Mouse (Mus musculus): ENCODE measurements around the gene Nrl. TPM values are rescaled to one million over a fixed set of nuclear protein-coding genes. Genes with fewer than 3 reads are reported as not detected.

The Nrl gene
- 0.11 TPM in 1 of 2 replicates, not detected in the other for polyA plus RNA-seq (2016; fragmentation: Nextera tagmentation; extraction: Ambion mirVana)

DNA sequence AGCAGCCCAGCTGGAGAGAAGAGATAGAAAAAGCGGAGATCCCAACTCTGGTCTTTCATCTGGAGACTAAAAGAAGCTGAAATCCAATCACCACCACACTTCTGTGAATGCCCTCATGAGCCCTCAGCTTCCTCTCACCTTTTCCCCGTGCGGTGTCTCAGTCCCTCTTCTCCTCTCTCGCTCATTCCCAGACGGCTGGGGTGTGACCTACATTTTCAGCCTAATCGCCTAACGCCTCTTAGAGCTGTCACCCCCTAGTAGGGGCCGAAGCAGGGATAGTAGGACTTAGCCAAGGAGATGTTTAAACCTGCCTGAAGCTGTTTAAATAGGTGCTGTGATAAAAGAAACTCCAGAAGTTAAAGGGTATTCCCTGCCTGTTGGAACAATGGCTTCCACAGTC is at the start of gene Nrl:
Gene Nrl (minus strand): TSS at position 197 of the 400 bp plus-strand sequence.
- no peaks in the 10 kb centered on the region for H3K9me3 ChIP-seq
- H3K4me1 ChIP-seq: peaks cover 5% of the 10 kb centered on the region; the same call in 1 of the 2 replicates
- no peak within 1 kb of the TSS for H3K4me2 ChIP-seq (replicated peaks)
- no peak within 1 kb of the TSS for H3K27ac ChIP-seq
- ATAC-seq (ENCODE audit: insufficient number of reproducible peaks, insufficient read depth, low FRiP score, low TSS enrichment): no peak
- H3K4me3 ChIP-seq: no peak within 1 kb of the TSS
- H3K36me3 ChIP-seq: no peaks in the 10 kb centered on the region
- WGBS: 41% methylated on average over 8 of the region's 8 CpGs
- H3K9ac ChIP-seq: no peak within 1 kb of the TSS
- H3K27me3 ChIP-seq: peaks cover 37% of the 10 kb centered on the region

DNA sequence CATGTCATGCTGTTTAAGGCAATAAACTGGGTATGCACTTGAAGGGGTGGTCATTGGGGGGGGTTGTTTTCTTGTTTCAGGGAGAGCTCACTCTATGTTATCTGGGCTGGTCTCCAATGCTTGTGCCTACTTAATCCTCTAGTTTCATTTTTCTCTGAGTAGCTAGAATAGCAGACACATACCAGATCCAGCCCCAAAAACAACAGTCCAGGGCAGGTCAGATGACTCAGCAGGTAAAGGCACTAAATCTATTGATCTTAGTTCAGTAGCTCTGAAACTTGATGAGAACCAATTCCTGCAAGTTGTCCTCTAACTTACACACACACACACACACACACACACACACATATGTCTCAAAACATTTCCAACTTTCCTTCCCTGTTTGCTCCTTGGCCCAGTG is 47.0 kb upstream of the Nrl start:
- Histone ChIP-seq H3K27me3 (no peaks in the 10 kb centered on the region), H3K9me3 (no peaks in the 10 kb centered on the region), H3K9ac (no peak overlapping the region), H3K4me3 (no peak overlapping the region), H3K4me2 (replicated peaks) (no peak overlapping the region), H3K27ac (no peak overlapping the region), H3K4me1 (no peaks in the 10 kb centered on the region), H3K36me3 (peaks cover 31% of the 10 kb centered on the region)
- no peak for ATAC-seq (ENCODE audit: insufficient number of reproducible peaks, insufficient read depth, low FRiP score, low TSS enrichment)

- H3K27me3 ChIP-seq: no peaks in the 10 kb centered on the region
- WGBS: 93% methylated on average over 2 of the region's 2 CpGs
- H3K4me3 ChIP-seq: no peak overlapping the region
- no peaks in the 10 kb centered on the region for H3K4me1 ChIP-seq
- no peak overlapping the region for H3K4me2 ChIP-seq (replicated peaks)
- H3K9me3 ChIP-seq: no peaks in the 10 kb centered on the region
- peaks cover 43% of the 10 kb centered on the region for H3K36me3 ChIP-seq
- no peak overlapping the region for H3K27ac ChIP-seq
- H3K9ac ChIP-seq: no peak overlapping the region
- no peak for ATAC-seq (ENCODE audit: insufficient number of reproducible peaks, insufficient read depth, low FRiP score, low TSS enrichment)
Measured at GRCm38 (mm10) chr14:55570588-55570987, 45.8 kb upstream of the Nrl start.

DNA sequence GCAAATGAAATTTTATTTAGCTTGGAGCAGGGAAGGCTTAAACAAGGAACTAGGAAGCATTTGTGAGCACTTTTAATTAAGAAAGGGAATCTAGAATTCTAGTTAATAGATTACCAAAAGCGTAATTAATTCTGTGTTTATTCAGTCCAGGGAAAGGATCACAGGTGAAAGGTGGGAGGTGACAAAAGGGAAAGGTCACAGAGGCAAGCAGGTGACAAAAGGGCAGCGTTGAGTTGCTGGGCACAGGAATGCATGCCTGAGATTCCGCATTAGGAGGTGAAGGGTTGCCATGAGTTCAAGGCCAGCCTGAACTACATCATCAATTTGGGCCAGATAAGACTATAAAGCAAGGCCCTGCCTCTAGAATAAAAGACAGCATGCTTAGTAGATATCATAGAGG is 42.7 kb upstream of the Nrl start:
- WGBS: 88% methylated on average over 3 of the region's 3 CpGs
- H3K9ac ChIP-seq: no peak overlapping the region
- no peaks in the 10 kb centered on the region for H3K4me1 ChIP-seq
- H3K4me2 ChIP-seq (replicated peaks): no peak overlapping the region
- no peaks in the 10 kb centered on the region for H3K9me3 ChIP-seq
- no peak for ATAC-seq (ENCODE audit: insufficient number of reproducible peaks, insufficient read depth, low FRiP score, low TSS enrichment)
- H3K27me3 ChIP-seq: no peaks in the 10 kb centered on the region
- H3K36me3 ChIP-seq: peaks cover 67% of the 10 kb centered on the region
- no peak overlapping the region for H3K4me3 ChIP-seq
- H3K27ac ChIP-seq: no peak overlapping the region

DNA sequence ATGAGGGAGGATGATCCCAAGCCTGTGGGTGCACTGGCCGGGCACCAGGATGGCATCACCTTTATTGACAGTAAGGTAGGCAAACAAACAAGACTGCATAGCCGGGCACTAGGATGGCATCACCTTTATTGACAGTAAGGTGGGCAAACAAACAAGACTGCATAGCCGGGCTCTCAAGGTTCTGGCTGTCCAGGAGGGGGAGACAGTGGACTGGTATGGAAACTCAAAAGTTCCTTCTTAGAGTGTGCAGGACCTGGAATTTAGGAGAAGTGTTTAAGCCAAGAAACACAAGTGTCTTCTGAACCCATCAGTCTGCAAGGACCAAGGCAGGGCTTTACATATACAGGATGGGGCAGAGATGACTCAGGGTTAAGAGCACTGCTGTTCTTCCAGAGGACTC is 41.0 kb upstream of the Nrl start:
- Histone ChIP-seq H3K27ac (no peak overlapping the region), H3K4me1 (peaks cover 12% of the 10 kb centered on the region), H3K9me3 (no peaks in the 10 kb centered on the region), H3K36me3 (peaks cover 67% of the 10 kb centered on the region), H3K27me3 (no peaks in the 10 kb centered on the region), H3K4me2 (replicated peaks) (no peak overlapping the region), H3K4me3 (no peak overlapping the region), H3K9ac (no peak overlapping the region)
- no peak for ATAC-seq (ENCODE audit: insufficient number of reproducible peaks, insufficient read depth, low FRiP score, low TSS enrichment)
- 84% methylated on average over 3 of the region's 3 CpGs for WGBS

DNA sequence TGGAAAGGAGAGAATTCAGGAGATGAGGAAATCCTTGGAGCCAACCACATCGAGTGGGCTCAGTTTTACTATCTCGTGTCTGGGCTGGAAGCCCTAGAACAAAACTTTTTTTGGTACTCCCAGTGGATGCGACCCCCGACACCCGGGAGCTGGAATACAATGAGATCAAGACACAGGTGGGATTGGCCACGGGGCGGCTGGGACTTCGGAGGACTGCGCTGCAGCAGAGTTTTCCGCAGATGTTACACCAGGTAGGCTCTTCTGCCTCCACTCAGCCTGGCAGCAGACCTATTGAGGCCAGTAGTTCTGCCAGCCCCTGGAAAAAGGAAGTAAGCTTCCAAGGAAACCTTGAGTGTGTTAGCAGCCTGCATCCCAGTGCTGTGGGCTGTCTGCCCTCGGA is 38.5 kb upstream of the Nrl start:
- no peaks in the 10 kb centered on the region for H3K9me3 ChIP-seq
- peaks cover 51% of the 10 kb centered on the region for H3K36me3 ChIP-seq
- WGBS: 87% methylated on average over 11 of the region's 11 CpGs
- H3K9ac ChIP-seq: no peak overlapping the region
- no peaks in the 10 kb centered on the region for H3K27me3 ChIP-seq
- no peak for ATAC-seq (ENCODE audit: insufficient number of reproducible peaks, insufficient read depth, low FRiP score, low TSS enrichment)
- no peak overlapping the region for H3K4me2 ChIP-seq (replicated peaks)
- no peak overlapping the region for H3K4me3 ChIP-seq
- H3K4me1 ChIP-seq: peaks cover 15% of the 10 kb centered on the region
- H3K27ac ChIP-seq: no peak overlapping the region

DNA sequence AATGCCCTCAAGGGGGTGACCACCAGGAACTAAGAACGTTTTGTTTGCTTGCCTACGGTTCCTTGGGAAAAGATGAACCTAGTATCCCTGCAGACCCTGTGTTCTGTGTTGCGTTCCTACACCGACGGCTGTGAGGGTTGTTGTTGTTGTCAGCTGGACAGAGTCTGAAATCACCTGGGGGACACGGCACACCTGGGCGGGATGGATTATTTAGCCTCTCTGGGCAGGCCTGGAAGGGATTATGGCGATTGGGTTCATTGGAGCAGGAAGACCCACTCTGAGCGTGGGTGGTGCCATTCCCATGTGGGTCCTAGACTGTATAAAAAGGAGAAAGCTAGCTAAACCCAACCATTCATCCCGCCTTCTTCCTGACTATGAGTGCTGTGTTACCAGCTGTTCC is 37.1 kb upstream of the Nrl start:
- H3K27me3 ChIP-seq: no peaks in the 10 kb centered on the region
- peaks cover 16% of the 10 kb centered on the region for H3K4me1 ChIP-seq
- peaks cover 37% of the 10 kb centered on the region for H3K36me3 ChIP-seq
- H3K9me3 ChIP-seq: no peaks in the 10 kb centered on the region
- H3K9ac ChIP-seq: no peak overlapping the region
- 73% methylated on average over 10 of the region's 10 CpGs for WGBS
- ATAC-seq (ENCODE audit: insufficient number of reproducible peaks, insufficient read depth, low FRiP score, low TSS enrichment): no peak
- no peak overlapping the region for H3K27ac ChIP-seq
- peak overlapping the region; percentile 67 for H3K4me3 ChIP-seq
- H3K4me2 ChIP-seq (replicated peaks): peak overlapping the region; percentile 70

GRCm38 (mm10) chr14:55560202-55561073 is 35.7 kb upstream of the Nrl start, which contains the start of gene A730061H03Rik:
A730061H03Rik (minus strand) TSS chr14:55560406.
- under 1% methylated on average over 51 of the region's 51 CpGs for WGBS
- peaks cover 23% of the 10 kb centered on the region for H3K36me3 ChIP-seq
- no peaks in the 10 kb centered on the region for H3K27me3 ChIP-seq
- peak; percentile 94 for ATAC-seq (ENCODE audit: insufficient number of reproducible peaks, insufficient read depth, low FRiP score, low TSS enrichment)
- peak within 1 kb of the TSS; percentile 80 for H3K9ac ChIP-seq
- no peaks in the 10 kb centered on the region for H3K9me3 ChIP-seq
- peak within 1 kb of the TSS; percentile 95 for H3K27ac ChIP-seq
- peaks cover 18% of the 10 kb centered on the region for H3K4me1 ChIP-seq
- H3K4me3 ChIP-seq: peak within 1 kb of the TSS; percentile 67
- peak within 1 kb of the TSS; percentile 70 for H3K4me2 ChIP-seq (replicated peaks)

DNA sequence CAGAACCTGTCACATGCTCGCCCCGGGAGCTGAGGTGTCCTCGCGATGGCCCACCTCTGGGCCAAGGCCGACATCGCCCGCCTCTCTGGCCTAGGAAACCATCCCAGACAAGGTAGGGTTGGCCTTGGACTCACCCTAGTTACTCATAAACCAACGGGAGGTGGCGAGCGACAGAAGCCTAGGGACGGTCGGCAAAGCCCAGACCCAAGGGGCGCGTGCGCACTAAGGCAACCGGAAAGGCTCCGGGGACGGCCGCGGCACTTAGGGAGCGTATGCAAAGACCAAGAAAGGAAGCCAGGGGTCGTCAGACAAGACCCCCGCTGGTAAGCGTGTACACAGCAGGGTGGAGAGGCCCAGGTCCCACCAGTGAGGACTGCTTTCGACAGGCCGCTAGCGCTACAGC is 35.0 kb upstream of the Nrl start, which contains the start of gene Dcaf11:
Gene Dcaf11 (plus strand): TSS at position 208 of the 403 bp plus-strand sequence.
- H3K4me2 ChIP-seq (replicated peaks): peak within 1 kb of the TSS; percentile 70
- peaks cover 18% of the 10 kb centered on the region for H3K4me1 ChIP-seq
- WGBS: under 1% methylated on average over 27 of the region's 27 CpGs
- H3K27me3 ChIP-seq: no peaks in the 10 kb centered on the region
- peak; percentile 85 for ATAC-seq (ENCODE audit: insufficient number of reproducible peaks, insufficient read depth, low FRiP score, low TSS enrichment)
- peak within 1 kb of the TSS; percentile 95 for H3K27ac ChIP-seq
- peak within 1 kb of the TSS; percentile 67 for H3K4me3 ChIP-seq
- H3K36me3 ChIP-seq: peaks cover 16% of the 10 kb centered on the region
- no peaks in the 10 kb centered on the region for H3K9me3 ChIP-seq
- H3K9ac ChIP-seq: peak within 1 kb of the TSS; percentile 80

- H3K27ac ChIP-seq: no peak overlapping the region
- peaks cover 18% of the 10 kb centered on the region for H3K4me1 ChIP-seq
- 55% methylated on average over 6 of the region's 6 CpGs for WGBS
- peak overlapping the region; percentile 70 for H3K4me2 ChIP-seq (replicated peaks)
- no peaks in the 10 kb centered on the region for H3K9me3 ChIP-seq
- H3K9ac ChIP-seq: peak overlapping the region; percentile 80; the same call in 1 of the 2 replicates
- H3K4me3 ChIP-seq: peak overlapping the region; percentile 67
- peaks cover 7% of the 10 kb centered on the region for H3K36me3 ChIP-seq
- no peak for ATAC-seq (ENCODE audit: insufficient number of reproducible peaks, insufficient read depth, low FRiP score, low TSS enrichment)
- H3K27me3 ChIP-seq: no peaks in the 10 kb centered on the region
Measured at GRCm38 (mm10) chr14:55558740-55559448, 34.1 kb upstream of the Nrl start.

DNA sequence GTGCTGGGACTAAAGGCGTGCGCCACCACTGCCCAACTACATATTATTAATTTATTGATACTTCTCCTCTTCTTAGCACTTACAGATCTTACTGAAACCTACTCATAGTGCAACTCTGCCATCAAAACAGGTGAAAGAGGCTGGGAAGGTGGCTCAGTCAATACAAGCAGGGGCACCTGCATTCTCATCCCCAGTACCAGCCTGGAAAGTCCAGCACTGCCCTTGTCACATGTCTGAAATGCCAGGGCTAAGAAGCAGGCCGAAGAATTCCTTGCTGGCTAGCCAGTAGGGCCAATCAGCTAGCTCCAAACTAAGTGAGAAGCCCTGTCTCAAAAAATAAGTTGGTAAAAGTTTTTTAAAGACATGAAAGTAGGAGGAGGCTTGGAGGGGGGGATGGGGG is 32.8 kb upstream of the Nrl start:
- Histone ChIP-seq H3K9ac (no peak overlapping the region), H3K27ac (no peak overlapping the region), H3K27me3 (no peaks in the 10 kb centered on the region), H3K36me3 (no peaks in the 10 kb centered on the region), H3K4me3 (no peak overlapping the region), H3K9me3 (no peaks in the 10 kb centered on the region), H3K4me2 (replicated peaks) (no peak overlapping the region), H3K4me1 (peaks cover 18% of the 10 kb centered on the region)
- ATAC-seq (ENCODE audit: insufficient number of reproducible peaks, insufficient read depth, low FRiP score, low TSS enrichment): no peak
- WGBS: 91% methylated on average over 3 of the region's 3 CpGs

DNA sequence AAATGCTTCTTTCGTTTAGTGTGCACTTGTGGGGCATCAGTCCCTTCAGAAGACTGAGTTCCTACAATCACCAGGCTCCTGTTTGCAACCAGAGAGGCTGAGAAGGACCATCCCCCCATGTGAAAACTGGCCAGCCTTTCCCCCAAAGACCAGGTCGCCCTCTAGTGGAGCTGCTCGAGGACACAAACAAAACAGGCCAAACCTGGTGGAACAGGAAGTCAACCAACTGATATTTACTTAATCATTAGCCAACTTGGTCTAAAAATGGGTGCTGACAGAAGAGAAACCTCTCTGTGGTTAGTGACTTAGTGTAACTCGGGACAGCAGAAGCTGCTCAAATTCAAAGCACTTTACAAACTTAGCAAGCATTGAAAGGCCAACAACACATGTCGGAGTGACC is 32.2 kb upstream of the Nrl start:
- Histone ChIP-seq H3K36me3 (no peaks in the 10 kb centered on the region), H3K27ac (no peak overlapping the region), H3K4me1 (peaks cover 16% of the 10 kb centered on the region), H3K4me2 (replicated peaks) (no peak overlapping the region), H3K9ac (no peak overlapping the region), H3K9me3 (no peaks in the 10 kb centered on the region), H3K27me3 (no peaks in the 10 kb centered on the region), H3K4me3 (no peak overlapping the region)
- 28% methylated on average over 5 of the region's 5 CpGs for WGBS
- no peak for ATAC-seq (ENCODE audit: insufficient number of reproducible peaks, insufficient read depth, low FRiP score, low TSS enrichment)
